ENCODE assay signal across 15 mouse cellular contexts in the genomic region with DNA sequence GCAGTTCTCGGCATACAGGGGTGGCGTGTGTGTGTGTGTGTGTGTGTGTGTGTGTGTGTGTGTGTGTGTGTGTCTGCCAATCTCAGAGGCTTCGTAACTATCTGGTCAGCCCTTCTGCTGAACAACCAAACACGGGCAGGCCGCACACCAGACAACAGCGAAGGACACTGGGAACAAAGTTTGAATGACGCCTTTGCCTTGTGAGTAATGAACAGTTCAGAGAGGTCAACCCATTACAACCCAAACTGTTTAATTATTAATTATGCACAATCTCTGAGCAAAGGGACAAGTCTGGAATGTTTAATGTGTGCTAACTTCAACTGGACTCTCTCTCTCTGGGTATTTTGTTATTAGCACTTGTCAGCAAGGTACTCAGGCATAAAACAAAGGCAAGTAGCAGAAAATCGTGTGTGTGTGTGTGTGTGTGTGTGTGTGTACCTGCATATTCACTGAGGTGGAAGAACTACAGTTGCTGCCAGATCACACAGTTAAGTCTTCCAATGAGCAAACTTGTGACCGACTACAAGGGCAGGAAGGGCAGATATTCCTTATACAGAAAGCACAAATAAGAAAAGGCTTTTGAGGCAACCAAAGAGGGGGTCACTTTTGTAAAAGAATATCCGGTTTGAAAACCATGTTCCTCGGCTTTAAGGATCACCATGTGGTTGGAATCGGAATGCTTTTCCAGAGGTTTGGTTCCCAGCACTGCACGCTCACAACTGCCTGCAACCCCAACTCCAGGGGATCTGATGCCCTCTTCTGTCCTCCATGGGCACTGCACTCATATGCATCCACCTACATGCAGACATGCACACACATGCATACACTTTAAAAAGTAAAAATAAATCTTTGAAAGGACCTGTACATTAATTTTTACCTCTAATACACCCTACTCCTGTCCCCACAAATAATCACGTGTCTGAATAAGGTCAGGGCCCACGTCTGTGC. TPM values are rescaled to one million over a fixed set of nuclear protein-coding genes. Genes with fewer than 3 reads are reported as not detected.
A peak's percentile ranks its signal among the peaks of the same experiment; 100 is the strongest.
DNase-seq lines count a peak whose midpoint lies in the region; TF ChIP-seq lines count a peak whose summit lies in the region.
"Had no signal": no experiment of that assay in that cellular context is flagged by ENCODE, and none has a peak within 500 bp of the region (broad histone marks: within the 10 kb centered on the region; RNA-seq: fewer than 3 reads in every experiment).

No protein-coding gene starts in this region.

- no peaks in the 10 kb centered on the region for H3K27me3 ChIP-seq in heart, adult 2 months (ENCODE audit: control insufficient read depth, insufficient read depth, low read length)
- H3K27me3 ChIP-seq in heart, embryonic 10.5 days (ENCODE audit: insufficient read depth, poor library complexity, severe bottlenecking), result no peaks in the 10 kb centered on the region
- H3K27me3 ChIP-seq in ES-Bruce4 (ENCODE audit: control insufficient read depth, insufficient read depth, low read length, poor library complexity, severe bottlenecking), result no peaks in the 10 kb centered on the region
- H3K27me3 ChIP-seq: heart, embryonic 12.5 days had no signal

- WGBS in heart, adult 2 months, result 96% methylated on average over 15 of the region's 15 CpGs
- 92% methylated on average over 15 of the region's 15 CpGs for WGBS in heart, embryonic 10.5 days

- no peaks in the 10 kb centered on the region for H3K36me3 ChIP-seq in heart, adult 2 months (ENCODE audit: control insufficient read depth, insufficient read depth, low read length)
- H3K36me3 ChIP-seq in heart, embryonic 10.5 days, result peaks cover 36% of the 10 kb centered on the region; the same call in 1 of the 2 replicates
- H3K36me3 ChIP-seq in ES-Bruce4 (ENCODE audit: control insufficient read depth, insufficient read depth, low read length, poor library complexity, severe bottlenecking), result no peaks in the 10 kb centered on the region

- no peaks in the 10 kb centered on the region for H3K9me3 ChIP-seq in heart, embryonic 10.5 days
- H3K9me3 ChIP-seq in ES-Bruce4 (replicated peaks; ENCODE audit: control insufficient read depth, insufficient read depth, low read length, poor library complexity, severe bottlenecking), result no peaks in the 10 kb centered on the region
- H3K9me3 ChIP-seq: embryonic facial prominence, embryonic 10.5 days; G1E had no signal

- no peak for TF ChIP-seq POLR2A in heart, adult 2 months (IDR thresholded peaks at IDR 0.05; ENCODE audit: insufficient read depth, low read depth, low read length)
- TF ChIP-seq POLR2A in ES-Bruce4 (IDR thresholded peaks at IDR 0.05; ENCODE audit: insufficient read depth, low read length), result no peak

- intact Hi-C loops in heart, adult 2 months (cut with DNase I), result no loop called here

- no peak overlapping the region for H3K9ac ChIP-seq in heart, adult 2 months (ENCODE audit: low read depth, low read length)
- H3K9ac ChIP-seq in ES-Bruce4 (ENCODE audit: low read depth, poor library complexity, severe bottlenecking), result no peak overlapping the region
- H3K9ac ChIP-seq: heart, embryonic 12.5 days had no signal

- 0 out of 2 replicates have a peak, but pooled peaks have one; percentile 8 for TF ChIP-seq CTCF in heart, adult 2 months (IDR thresholded peaks at IDR 0.05)
- TF ChIP-seq CTCF in ES-Bruce4 (IDR thresholded peaks at IDR 0.05; ENCODE audit: low read depth, low read length), result peak; percentile 22

- H3K79me2 ChIP-seq in heart, adult 2 months (replicated peaks; ENCODE audit: control insufficient read depth, insufficient read depth, low read length), result no peaks in the 10 kb centered on the region

- H3K4me3 ChIP-seq in heart, adult 2 months, result no peak overlapping the region
- H3K4me3 ChIP-seq in heart, embryonic 10.5 days, result no peak overlapping the region
- no peak overlapping the region for H3K4me3 ChIP-seq in ES-Bruce4 (ENCODE audit: low read depth, low read length)
- H3K4me3 ChIP-seq: embryonic facial prominence, embryonic 10.5 days; heart, embryonic 12.5 days; midbrain, embryonic 10.5 days had no signal

- DNase-seq in heart, adult 2 months, result no peak
- DNase-seq in heart, embryonic 10.5 days (ENCODE audit: low spot score), result no peak
- DNase-seq in kidney, adult 18-20 months, result peak; percentile 64
- DNase-seq in kidney, postnatal 4 days, result peak; percentile 39 to 63
- DNase-seq in testis, postnatal 14 days (ENCODE audit: low spot score), result no peak
- no peak for DNase-seq in heart, adult 11 months
- no peak for DNase-seq in urinary bladder, postnatal 14 days (ENCODE audit: low spot score)
- DNase-seq: cerebellum, postnatal 10 days had no signal

- no peak overlapping the region for H3K27ac ChIP-seq in heart, adult 2 months
- H3K27ac ChIP-seq in heart, embryonic 10.5 days, result no peak overlapping the region
- no peak overlapping the region for H3K27ac ChIP-seq in ES-Bruce4 (ENCODE audit: insufficient read depth, low read length)
- H3K27ac ChIP-seq: embryonic facial prominence, embryonic 10.5 days; midbrain, embryonic 10.5 days had no signal

- TF ChIP-seq EP300 in heart, adult 2 months (IDR thresholded peaks at IDR 0.05; ENCODE audit: insufficient read depth, low read depth, low read length), result no peak
- no peak for TF ChIP-seq EP300 in ES-Bruce4 (IDR thresholded peaks at IDR 0.05; ENCODE audit: insufficient read depth, low read depth, low read length)

- no peaks in the 10 kb centered on the region for H3K4me1 ChIP-seq in heart, adult 2 months (ENCODE audit: control insufficient read depth, insufficient read depth, low read length)
- H3K4me1 ChIP-seq in heart, embryonic 10.5 days, result peaks cover 17% of the 10 kb centered on the region
- H3K4me1 ChIP-seq in ES-Bruce4 (ENCODE audit: control insufficient read depth, insufficient read depth, low read length), result no peaks in the 10 kb centered on the region

RNA-seq across cellular contexts. Expression of a gene that starts 52.9 kb away (rescaled TPM):
- under 1 TPM; 0.07 to 0.10 TPM for total RNA-seq in heart, adult 2 months (2021)
- polyA plus RNA-seq in heart, adult 2 months (2012; rRNA removed), result 0.04 TPM in 1 of 2 replicates, not detected in the other
- polyA plus RNA-seq in heart, embryonic 10.5 days (2016; fragmentation: Nextera tagmentation; extraction: Ambion mirVana), result 0.06 TPM in 1 of 2 replicates, not detected in the other
- polyA plus RNA-seq in ES-Bruce4 (2011; ENCODE audit: insufficient read depth, insufficient read length, low read depth, missing spikeins), result not detected in 2 replicates
- total RNA-seq: hematopoietic stem cell, adult 5-6 weeks had no signal
- polyA plus RNA-seq: G1E; heart, embryonic 12.5 days; lung, embryonic 16.5 days had no signal

Comparison
In these comparisons a context has a peak if more than half of its experiments do, and no peak if none do; other contexts are left out.
1. DNase-seq: peak in kidney, adult 18-20 months (single experiment) and kidney, postnatal 4 days (2 of 2); none in heart, adult 2 months (0 of 2), heart, embryonic 10.5 days (single experiment), testis, postnatal 14 days (single experiment), heart, adult 11 months (single experiment) and urinary bladder, postnatal 14 days (single experiment).